Mouse (Mus musculus): ENCODE results near the gene Gm8011. TPM values are rescaled to one million over a fixed set of nuclear protein-coding genes. Genes with fewer than 3 reads are reported as not detected.
"Not testable (repeated sequence)": the region's sequence is repeated elsewhere in the genome, so short reads cannot be mapped to it uniquely, and the experiment has no call there.

The Gm8011 gene
- total RNA-seq (2021): not detected
- long read RNA-seq: 0 reads

GRCm38 (mm10) chr14:42463581-42463980 lies at the start of gene Gm8011:
Gene Gm8011, plus strand, starts transcription at chr14:42463881.
- DNase-seq (ENCODE audit: low spot score in 2 of 2): not testable (repeated sequence)

DNA sequence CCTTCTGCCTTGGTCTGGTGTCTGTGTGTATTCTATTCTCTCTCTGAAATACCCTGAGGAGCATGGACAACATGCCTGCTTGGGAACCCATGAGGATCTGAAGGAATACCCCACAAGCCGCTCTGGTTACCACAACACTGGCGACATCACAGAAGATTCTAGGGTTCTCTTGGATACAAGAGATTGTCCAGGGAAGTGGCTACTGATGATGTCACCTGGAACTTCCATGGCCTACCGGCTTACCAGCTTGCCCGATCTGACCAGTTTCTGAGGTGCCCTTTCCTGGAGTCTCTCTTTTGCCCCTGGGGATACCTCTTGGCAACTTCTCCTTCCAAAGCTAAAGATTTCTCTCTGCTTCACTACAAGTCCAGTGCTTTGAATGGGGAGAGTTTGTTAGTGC lies 24.1 kb upstream of the Gm8011 start, which contains the start of gene Gm8005:
Gene Gm8005 (minus strand): TSS at position 101 of the 400 bp plus-strand sequence.
- not testable (repeated sequence) for DNase-seq (ENCODE audit: low spot score in 2 of 2)

GRCm38 (mm10) chr14:42502249-42502648 lies 38.6 kb downstream of the Gm8011 start, which contains the start of gene Gm8020:
Gene Gm8020, minus strand, starts transcription at chr14:42502349.
- not testable (repeated sequence) for DNase-seq (ENCODE audit: low spot score in 2 of 2)

Other genes starting within 250 kb of the Gm8011 start
- not detected for gene Gm17026, start 203.8 kb upstream of the Gm8011 start, total RNA-seq (2021)
- not detected for gene Gm9611, start 166.5 kb upstream of the Gm8011 start, total RNA-seq (2021)
- not detected for gene Gm7995, start 153.7 kb upstream of the Gm8011 start, total RNA-seq (2021)
- gene Gm8005, start 24.2 kb upstream of the Gm8011 start, total RNA-seq (2021): not detected
- not detected for gene Gm8020, start 38.5 kb downstream of the Gm8011 start, total RNA-seq (2021)
- gene Gm8024, start 60.4 kb downstream of the Gm8011 start, total RNA-seq (2021): not detected
- gene Gm17124, start 136.0 kb downstream of the Gm8011 start, total RNA-seq (2021): not detected
- not detected for gene Gm3633, start 178.0 kb downstream of the Gm8011 start, total RNA-seq (2021)
- not detected for gene Gm10378, start 192.1 kb downstream of the Gm8011 start, total RNA-seq (2021)